Mouse (Mus musculus) ZHBTc4 (cell line): ENCODE data around the gene Tas2r125.

ENCODE experiments used
- DNase-seq: peaks from one replicate; pipeline ENCODE4 v3.0.0-alpha.2; 2011; ENCODE audit warnings: low read depth, low spot score

Gene Tas2r125

GRCm38 (mm10) chr6:132909351-132909750 lies at the start of gene Tas2r125:
Gene Tas2r125 (plus strand): TSS chr6:132909651.
- no peak for DNase-seq

GRCm38 (mm10) chr6:132867708-132868107 lies 41.7 kb upstream of the Tas2r125 start, which contains the start of gene Tas2r110:
Gene Tas2r110 (plus strand): TSS chr6:132868008.
- DNase-seq = no peak

GRCm38 (mm10) chr6:132892711-132893110 lies 16.7 kb upstream of the Tas2r125 start, which contains the start of gene Tas2r113:
Gene Tas2r113 (plus strand): TSS chr6:132893011.
- no peak for DNase-seq

GRCm38 (mm10) chr6:132941376-132941775 lies 31.9 kb downstream of the Tas2r125 start:
- peak; percentile 55 for DNase-seq

GRCm38 (mm10) chr6:132950802-132951201 lies 41.4 kb downstream of the Tas2r125 start, which contains the start of gene Tas2r129:
Gene Tas2r129 (plus strand): TSS chr6:132951102.
- no peak for DNase-seq

GRCm38 (mm10) chr6:132957819-132958218 lies 48.4 kb downstream of the Tas2r125 start, which contains the start of gene Tas2r131:
Gene Tas2r131 (minus strand): TSS chr6:132957919.
- no peak for DNase-seq
